In the genomic region with DNA sequence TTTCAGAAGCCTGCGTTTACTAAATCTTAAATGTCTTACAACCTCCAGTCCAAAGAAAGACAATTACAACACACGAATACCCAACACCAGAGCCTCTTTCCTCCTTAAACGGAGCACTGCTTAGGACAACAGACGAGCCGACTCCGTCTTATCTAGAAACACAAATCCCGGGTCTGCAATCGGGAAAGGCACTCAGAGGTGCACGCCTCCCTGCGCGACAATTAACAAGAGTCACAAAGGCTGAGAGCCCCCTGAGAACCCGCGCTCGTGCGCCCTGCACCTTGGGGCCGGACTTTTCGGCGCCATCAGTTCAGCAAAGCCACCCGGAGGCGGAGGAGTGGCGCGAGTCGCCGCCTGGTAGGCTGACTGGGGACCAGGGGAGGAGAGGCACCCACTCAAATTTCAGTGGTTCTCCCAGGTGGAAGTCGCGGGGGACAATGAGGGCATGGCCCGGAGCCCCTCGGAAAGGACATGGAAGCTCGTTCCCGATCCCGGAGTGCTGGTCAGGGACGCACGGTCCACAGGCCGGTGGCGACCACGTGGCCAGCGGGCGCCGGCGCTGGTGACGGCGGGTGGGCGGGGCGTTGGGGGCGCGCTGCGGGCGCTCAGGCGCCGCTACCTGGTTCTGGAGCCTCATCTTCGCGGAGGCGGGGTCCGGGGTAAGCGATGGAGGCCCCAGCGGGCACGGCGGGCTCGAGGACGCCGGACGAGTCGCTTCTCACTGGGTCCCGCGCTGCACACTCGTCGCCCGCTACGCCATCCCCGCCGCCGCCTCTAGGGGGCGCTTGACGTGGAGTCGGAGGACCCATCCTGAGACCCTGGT, we compare ENCODE assay signal across 8 mouse cellular contexts. TPM values are rescaled to one million over a fixed set of nuclear protein-coding genes. Genes with fewer than 3 reads are reported as not detected.
DNase-seq lines count a peak whose midpoint lies in the region; ATAC-seq and TF ChIP-seq lines count a peak whose summit lies in the region.

A gene (minus strand): TSS at position 732 of the 823 bp plus-strand sequence.

- DNase-seq in adrenal gland, adult 18-20 months (ENCODE audit: low spot score in 2 of 2): peak; percentile 41 to 43
- peak; percentile 83 to 88 for DNase-seq in cerebellum, postnatal 25 days
- DNase-seq in frontal cortex, postnatal 36 days (ENCODE audit: low spot score in 2 of 2): peak; percentile 74 to 82
- DNase-seq in hindlimb bud, embryonic 11.5 days (ENCODE audit: extremely low spot score, low read depth, low spot score): peak; percentile 26
- DNase-seq in left cerebral cortex, adult 2 months (ENCODE audit: extremely low spot score in 1 of 2, low spot score in 2 of 2): peak; percentile 69 to 79
- DNase-seq in right cerebral cortex, postnatal 4 days: peak; percentile 93

- TF ChIP-seq CTCF in left cerebral cortex, adult 2 months (IDR thresholded peaks at IDR 0.05): peak; percentile 95

- H3K4me3 ChIP-seq in left cerebral cortex, adult 2 months: peak within 1 kb of the TSS; percentile 88

- peak within 1 kb of the TSS; percentile 83 for H3K27ac ChIP-seq in left cerebral cortex, adult 2 months

- intact Hi-C loops in left cerebral cortex, adult 2 months (cut with DNase I): loop anchor here (2.0 kb wide), 1 partner anchor 65 kb away; no protein-coding TSS in a partner anchor

- 0 out of 2 replicates have a peak, but pooled peaks have one; percentile 41 for ATAC-seq in megakaryocyte-erythroid progenitor cell, adult 5-6 weeks (replicated peaks; ENCODE audit: low FRiP score, low TSS enrichment, poor library complexity, severe bottlenecking)
- no peak for ATAC-seq in inflammation-experienced regulatory T-cells, adult 6 months

RNA-seq across cellular contexts. Expression of the gene that starts here (rescaled TPM):
- total RNA-seq in adrenal gland, adult 18-20 months (2021): 1 to 10 TPM; 2.4 to 3.1 TPM
- total RNA-seq in left cerebral cortex, adult 2 months (2021): 100 to 1,000 TPM in 1 of 2 experiments, 10 to 100 TPM in 1; 95.9 to 117 TPM
- total RNA-seq in megakaryocyte-erythroid progenitor cell, adult 5-6 weeks (2014; fragmentation: Nextera tagmentation): not detected in 2 replicates
- total RNA-seq in megakaryocyte-erythroid progenitor cell, adult 5-6 weeks (2017): not detected in 2 replicates
- polyA plus RNA-seq in inflammation-experienced regulatory T-cells, adult 6 months (2017; shearing (Covaris generic)): not detected

Comparison
In these comparisons a context has a peak if more than half of its experiments do, and no peak if none do; other contexts are left out.
1. RNA of the gene that starts here (total RNA-seq): 95.9 to 117 TPM in left cerebral cortex, adult 2 months; 2.4 to 3.1 TPM in adrenal gland, adult 18-20 months and not detected in megakaryocyte-erythroid progenitor cell, adult 5-6 weeks; every median in the first group is over 10 times any median in the second.
2. Peak in ATAC-seq in megakaryocyte-erythroid progenitor cell, adult 5-6 weeks; RNA of the gene not detected or under 1 TPM.
3. DNase-seq: peak in every context shown above with its lines; median percentile 93 in right cerebral cortex, postnatal 4 days; 86 in cerebellum, postnatal 25 days; 78 in frontal cortex, postnatal 36 days; 74 in left cerebral cortex, adult 2 months; 42 in adrenal gland, adult 18-20 months; 26 in hindlimb bud, embryonic 11.5 days.